Mouse (Mus musculus) neural tube, embryonic 10.5 days (tissue): Measurements from ENCODE around the gene Tut1.

ENCODE experiments used
- DNase-seq: peaks from one replicate; pipeline ENCODE4 v3.0.0-alpha.2; 2017; ENCODE audit warnings: low spot score; ENCODE audit errors: extremely low spot score

Tut1 gene

GRCm38 (mm10) chr19:8953135-8954039 lies at the start of gene Tut1:
Gene Tut1 (plus strand): TSS chr19:8953847.
- DNase-seq: peak; percentile 87

- no peak for DNase-seq
Measured at GRCm38 (mm10) chr19:8908531-8908930, 45.1 kb upstream of the Tut1 start.

GRCm38 (mm10) chr19:8911810-8912209 lies 41.8 kb upstream of the Tut1 start:
- DNase-seq: no peak

- DNase-seq: no peak
Measured at GRCm38 (mm10) chr19:8914212-8914611, 39.4 kb upstream of the Tut1 start.

GRCm38 (mm10) chr19:8919000-8919399 lies 34.6 kb upstream of the Tut1 start:
- DNase-seq: no peak

- DNase-seq: no peak
Measured at GRCm38 (mm10) chr19:8919684-8920072, 34.0 kb upstream of the Tut1 start.

- DNase-seq: peak; percentile 99
Measured at GRCm38 (mm10) chr19:8920073-8920736, 33.4 kb upstream of the Tut1 start, which contains the start of gene B3gat3. Gene B3gat3 (plus strand): TSS chr19:8920374.

GRCm38 (mm10) chr19:8920836-8921291 lies 32.8 kb upstream of the Tut1 start:
- no peak for DNase-seq

GRCm38 (mm10) chr19:8921741-8922140 lies 31.9 kb upstream of the Tut1 start:
- no peak for DNase-seq

- DNase-seq: no peak
Measured at GRCm38 (mm10) chr19:8926766-8927165, 26.9 kb upstream of the Tut1 start.

GRCm38 (mm10) chr19:8927891-8928525 lies 25.6 kb upstream of the Tut1 start:
- DNase-seq: no peak

GRCm38 (mm10) chr19:8928689-8929223 lies 24.9 kb upstream of the Tut1 start:
- no peak for DNase-seq

GRCm38 (mm10) chr19:8929224-8930088 lies 24.2 kb upstream of the Tut1 start, which contains the start of the genes Rom1 and Eml3:
Gene Rom1 (minus strand): TSS chr19:8929356.
Gene Eml3 (plus strand): TSS chr19:8929552.
- peak; percentile 75 for DNase-seq

GRCm38 (mm10) chr19:8930117-8930516 lies 23.5 kb upstream of the Tut1 start:
- DNase-seq: no peak

- no peak for DNase-seq
Measured at GRCm38 (mm10) chr19:8930771-8931170, 22.9 kb upstream of the Tut1 start.

- no peak for DNase-seq
Measured at GRCm38 (mm10) chr19:8936736-8937135, 16.9 kb upstream of the Tut1 start.

GRCm38 (mm10) chr19:8940526-8941133 lies 13.0 kb upstream of the Tut1 start:
- DNase-seq: no peak

- no peak for DNase-seq
Measured at GRCm38 (mm10) chr19:8941136-8941514, 12.5 kb upstream of the Tut1 start.

- peak; percentile 99 for DNase-seq
Measured at GRCm38 (mm10) chr19:8941515-8942217, 12.0 kb upstream of the Tut1 start, which contains the start of gene Mta2. Gene Mta2 (plus strand): TSS chr19:8941875.
